Comparison of ENCODE assay signal across 23 mouse cellular contexts in genomic region chr4:9763321-9763720, GRCm38 (mm10).
DNase-seq lines count a peak whose midpoint lies in the region; ATAC-seq lines count a peak whose summit lies in the region.
"Had no signal": no experiment of that assay in that cellular context is flagged by ENCODE, and none has a peak within 500 bp of the region (broad histone marks: within the 10 kb centered on the region; RNA-seq: fewer than 3 reads in every experiment).

No protein-coding gene starts in this region.

- intact Hi-C loops in heart, postnatal 25 days (cut with DNase I): no loop called here
- intact Hi-C loops in gastrocnemius, postnatal 36 days (cut with DNase I): no loop called here

- DNase-seq in Muller cell, postnatal 12 days (ENCODE audit: inconsistent ontology term): peak; percentile 85
- DNase-seq in ZHBTc4 (ENCODE audit: low read depth, low spot score): peak; percentile 33
- peak; percentile 3 for DNase-seq in embryo, embryonic 11 days
- DNase-seq in mesoderm, embryonic 11.5 days (ENCODE audit: low read depth, low spot score): peak; percentile 11
- DNase-seq in kidney, postnatal 14 days: no peak
- no peak for DNase-seq in heart, postnatal 25 days (ENCODE audit: low spot score)
- no peak for DNase-seq in gastrocnemius, postnatal 36 days
- DNase-seq: adrenal gland, adult 2 months; adrenal gland, postnatal 36 days; cerebellum, adult 11 months; cerebellum, adult 9-10 months; gastrocnemius, postnatal 10 days; heart, postnatal 36 days; kidney, adult 8-10 months; layer of hippocampus, postnatal 36 days; left cerebral cortex, postnatal 4 days; liver, embryonic 13.5 days; lung, adult 18-20 months; lung, postnatal 10 days; midbrain, embryonic 14.5 days had no signal

- no peak for ATAC-seq in monocyte, adult 5-6 weeks (replicated peaks; ENCODE audit: insufficient number of reproducible peaks, low FRiP score, low TSS enrichment, poor library complexity, severe bottlenecking)
- ATAC-seq: intestine, embryonic 16.5 days; Patski had no signal

Comparison
In these comparisons a context has a peak if more than half of its experiments do, and no peak if none do; other contexts are left out.
1. DNase-seq: peak in Muller cell, postnatal 12 days (single experiment), ZHBTc4 (single experiment), embryo, embryonic 11 days (single experiment) and mesoderm, embryonic 11.5 days (single experiment); none in kidney, postnatal 14 days (single experiment), heart, postnatal 25 days (single experiment) and gastrocnemius, postnatal 36 days (0 of 2).